Mouse (Mus musculus) adrenal gland, postnatal 14 days (tissue): Measurements from ENCODE around the gene Il23r. TPM values are rescaled to one million over a fixed set of nuclear protein-coding genes. Genes with fewer than 3 reads are reported as not detected.
"Not testable (repeated sequence)": the region's sequence is repeated elsewhere in the genome, so short reads cannot be mapped to it uniquely, and the experiment has no call there.

Experiments used
- DNase-seq: peaks from one replicate; pipeline ENCODE4 v3.0.0; 2021; ENCODE audit warnings: mixed read lengths
- long read RNA-seq, 2 experiments: library from polyadenylated mRNA; stranded (forward); transcript quantifications; one replicate each; pipeline ENCODE4 v2.0.0; 2021
- total RNA-seq: library from RNA; stranded (reverse); gene quantifications from 2 replicates; pipeline ENCODE4 v1.2.3, GENCODE M21; 2021

Il23r gene
- 2.0 and 4.7 TPM in 2 replicates for total RNA-seq
- long read RNA-seq, experiment 1, result 0 reads
- long read RNA-seq, experiment 2, partial matches to known transcripts, result 1 of 1 reads
- long read RNA-seq, experiment 2, other reads (novel, unspliced or antisense), result 0 of 1 reads

GRCm38 (mm10) chr6:67491755-67492154 lies at the start of gene Il23r:
Gene Il23r, minus strand, starts transcription at chr6:67491855.
- peak; percentile 7 for DNase-seq

DNA sequence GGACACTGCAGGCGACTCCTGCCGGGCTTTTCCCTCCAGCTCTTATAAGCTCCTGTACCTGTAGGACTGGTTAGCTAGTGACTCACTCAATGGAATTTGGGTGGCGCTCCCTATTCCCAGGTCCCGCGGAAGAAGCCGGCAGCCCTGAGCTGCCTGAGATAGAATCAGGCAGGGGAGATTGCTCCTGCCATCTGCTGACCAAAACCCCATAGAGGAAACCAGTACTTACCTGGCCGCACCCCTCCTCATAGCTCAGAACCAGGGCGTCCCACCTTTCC lies 44.1 kb upstream of the Il23r start, which contains the start of gene Tacstd2:
Gene Tacstd2 (minus strand): TSS at position 20 of the 278 bp plus-strand sequence.
- DNase-seq, result no peak

- no peak for DNase-seq
Observed at GRCm38 (mm10) chr6:67535005-67535776, 43.5 kb upstream of the Il23r start.

- DNase-seq, result no peak
Observed at GRCm38 (mm10) chr6:67534191-67535004, 42.7 kb upstream of the Il23r start.

DNA sequence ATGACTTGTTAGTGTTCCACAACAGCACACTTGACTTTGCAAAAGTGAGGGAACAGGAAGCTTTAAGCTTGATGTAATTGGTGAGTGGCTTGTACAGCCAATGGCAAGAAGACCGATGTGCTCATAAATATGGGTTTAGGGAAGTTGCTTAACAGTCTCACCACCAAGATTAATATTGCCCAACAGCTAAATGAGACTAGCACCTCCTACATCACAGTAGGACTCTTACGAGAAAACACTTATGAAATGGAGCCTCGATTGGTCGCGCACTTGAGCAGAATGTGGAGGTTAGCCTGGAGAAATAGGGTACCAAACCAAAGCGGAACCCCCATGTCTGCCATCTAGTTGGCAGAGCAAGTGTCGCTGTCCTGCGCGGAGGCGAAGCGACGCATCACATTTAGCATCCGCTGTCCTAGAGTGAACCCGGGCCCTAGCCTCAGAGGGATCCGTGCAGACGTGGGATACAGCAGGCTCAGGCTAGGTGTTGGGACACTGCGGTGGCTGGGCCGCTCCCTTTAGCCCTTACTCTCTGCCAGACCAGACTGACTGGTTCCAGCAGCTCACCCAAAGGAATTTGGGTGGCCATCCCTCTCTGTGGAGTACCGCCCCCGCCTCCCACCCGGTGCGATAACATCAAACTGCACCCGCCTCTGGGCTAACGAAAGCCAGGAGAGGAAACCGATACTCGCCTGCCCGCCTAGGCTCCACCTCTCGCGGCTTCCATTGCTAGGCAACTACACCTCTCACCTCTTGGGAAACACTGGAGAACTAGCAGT lies 41.2 kb upstream of the Il23r start:
- peak; percentile 9 for DNase-seq

- no peak for DNase-seq
Observed at GRCm38 (mm10) chr6:67531822-67532162, 40.1 kb upstream of the Il23r start.

DNA sequence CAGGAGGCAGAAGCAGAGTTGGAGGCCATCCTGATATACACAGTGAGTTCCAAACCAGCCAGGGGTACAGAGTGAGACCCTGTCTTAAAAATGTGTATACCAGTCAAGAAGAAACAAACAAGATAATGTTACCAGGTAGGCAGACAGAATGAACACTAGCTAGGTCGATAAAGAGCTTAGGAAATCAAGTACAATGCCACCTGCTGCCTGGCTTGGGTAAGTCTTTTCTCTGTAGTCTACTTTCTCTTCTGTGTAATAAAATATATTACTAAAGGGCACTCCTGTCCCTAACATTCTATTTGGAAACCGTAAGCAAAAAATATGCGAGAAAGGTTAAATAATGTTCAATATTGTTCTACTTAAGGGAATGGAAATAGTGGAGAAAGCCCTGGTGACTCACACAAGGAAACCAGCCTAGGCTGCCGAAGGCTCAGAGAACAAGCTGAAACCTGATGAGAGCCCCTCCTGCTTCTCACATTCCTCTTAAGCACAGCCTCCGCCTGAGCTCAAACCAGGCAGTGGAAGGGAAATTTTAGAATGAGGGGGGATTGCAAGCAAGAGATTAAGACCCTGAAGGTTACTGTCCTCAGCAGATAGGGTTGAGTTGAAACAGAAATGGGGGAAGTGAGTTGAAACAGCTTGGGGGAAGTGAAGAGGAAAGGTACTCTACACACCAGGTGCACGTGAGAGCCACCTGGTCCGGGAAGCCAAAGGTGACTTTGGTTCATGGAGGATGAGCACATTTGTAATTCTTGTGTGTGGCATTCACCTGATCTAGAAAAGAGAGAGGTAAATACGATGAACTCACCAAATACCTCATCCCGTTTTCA lies 39.6 kb upstream of the Il23r start:
- DNase-seq, result no peak

GRCm38 (mm10) chr6:67526356-67526755 lies 34.7 kb upstream of the Il23r start:
- no peak for DNase-seq

GRCm38 (mm10) chr6:67510752-67511151 lies 19.1 kb upstream of the Il23r start:
- peak; percentile 33 for DNase-seq

GRCm38 (mm10) chr6:67501938-67502337 lies 10.3 kb upstream of the Il23r start:
- DNase-seq, result not testable (repeated sequence)

- DNase-seq, result no peak
Observed at GRCm38 (mm10) chr6:67481012-67481411, 10.6 kb downstream of the Il23r start.

DNA sequence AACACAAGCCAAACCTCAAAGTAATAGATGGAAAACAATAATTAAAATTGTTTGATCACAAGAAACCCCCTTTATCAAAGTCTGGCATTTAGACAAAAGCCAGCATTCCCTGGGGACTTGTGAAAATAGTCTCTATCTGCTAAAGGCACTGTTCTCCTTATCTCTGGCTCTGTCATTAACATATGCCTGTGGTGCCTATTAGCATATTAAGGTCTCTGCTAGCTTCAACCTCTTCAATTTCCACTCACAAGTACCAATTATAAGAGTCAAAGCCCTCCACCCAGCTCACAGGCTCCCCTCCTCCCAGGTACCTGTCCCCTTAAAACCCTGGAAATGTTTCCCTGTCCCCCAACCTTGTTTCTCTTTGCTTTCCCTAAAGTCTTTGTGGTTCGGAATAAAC lies 20.4 kb downstream of the Il23r start:
- no peak for DNase-seq

GRCm38 (mm10) chr6:67459424-67459823 lies 32.2 kb downstream of the Il23r start:
- no peak for DNase-seq

GRCm38 (mm10) chr6:67451330-67451729 lies 40.3 kb downstream of the Il23r start:
- peak; percentile 36 for DNase-seq

- no peak for DNase-seq
Observed at GRCm38 (mm10) chr6:67445866-67446265, 45.8 kb downstream of the Il23r start.

- DNase-seq, result no peak
Observed at GRCm38 (mm10) chr6:67443124-67443523, 48.5 kb downstream of the Il23r start.

- DNase-seq, result no peak
Observed at GRCm38 (mm10) chr6:67437814-67438385, 53.8 kb downstream of the Il23r start.

DNA sequence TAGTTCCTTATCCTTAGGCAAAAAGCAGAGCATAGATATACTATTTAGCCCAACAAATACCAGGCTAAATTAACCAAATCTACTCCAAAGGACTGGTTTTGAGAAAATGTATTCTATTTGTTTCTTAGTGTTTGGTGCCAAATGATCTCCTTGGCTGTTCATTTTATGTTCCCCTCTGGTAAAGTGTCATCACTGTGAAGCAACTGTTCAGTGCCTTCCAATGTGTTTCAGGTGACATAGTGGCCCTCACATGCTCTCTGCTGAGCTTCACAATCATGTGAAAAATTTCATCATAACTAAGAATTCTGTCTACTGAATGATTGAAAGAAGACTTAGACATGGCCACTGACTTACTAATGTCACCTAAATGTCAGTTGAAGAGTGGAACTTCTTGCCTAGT lies 54.6 kb downstream of the Il23r start:
- no peak for DNase-seq

DNA sequence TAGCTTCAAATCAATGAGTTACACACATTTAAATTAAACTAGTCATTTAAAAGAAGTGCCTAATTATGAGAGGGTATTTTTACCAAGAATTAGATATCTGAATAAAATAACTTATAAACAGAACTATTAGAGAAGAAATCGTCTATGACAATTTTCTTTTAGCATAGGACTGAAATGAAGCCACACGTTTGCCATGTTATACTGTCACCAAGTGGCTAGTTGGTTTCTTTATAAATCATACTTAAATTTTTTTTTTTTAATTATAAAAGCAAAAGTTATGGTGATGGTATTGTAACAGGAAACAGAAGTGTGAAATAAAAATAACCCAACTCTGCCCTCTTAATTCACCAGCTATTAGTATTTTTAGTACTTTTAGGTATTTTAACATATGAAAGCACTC lies 55.4 kb downstream of the Il23r start:
- DNase-seq, result no peak

DNA sequence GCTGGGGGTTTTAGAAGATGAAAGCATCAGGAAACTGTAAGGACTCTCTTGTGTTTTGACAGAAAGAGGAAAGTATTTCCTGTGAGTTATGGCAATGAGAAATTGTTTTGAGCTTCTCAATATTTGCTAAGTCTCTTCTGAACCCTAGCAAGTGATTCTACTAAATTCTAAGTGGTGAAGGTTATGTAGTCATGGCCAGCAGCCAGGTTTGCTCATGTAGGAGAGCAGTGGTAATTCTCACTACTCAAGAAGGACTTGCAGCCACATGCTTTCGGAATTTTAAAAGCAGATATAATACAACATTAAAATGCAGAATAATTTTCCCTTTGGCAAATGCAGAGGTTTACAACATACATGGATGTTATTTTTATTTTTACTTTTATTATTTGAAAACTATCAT lies 55.9 kb downstream of the Il23r start:
- no peak for DNase-seq

- DNase-seq, result no peak
Observed at GRCm38 (mm10) chr6:67434755-67435452, 56.8 kb downstream of the Il23r start.
